Mouse (Mus musculus) myocyte (in vitro differentiated cells): ENCODE measurements at regions not wholly inside any gene's neighbourhood (a gene's known extent, or its start where the extent isn't known, plus 50 kb on each side); places are given as distances from the start of the nearest gene placed in this dataset.

Experiments used
- H3K27me3 ChIP-seq: one replicate; pipeline ENCODE4 v1.6.1; 2011; ENCODE audit not compliant: control insufficient read depth, insufficient read depth, insufficient read length
- H3K36me3 ChIP-seq: one replicate; pipeline ENCODE4 v1.6.1; 2011; ENCODE audit not compliant: control insufficient read depth, insufficient read depth
- H3K4me2 ChIP-seq: one replicate; pipeline ENCODE4 v1.6.1; 2011; ENCODE audit warnings: low read depth, control low read depth
- H3K4me3 ChIP-seq: one replicate; pipeline ENCODE4 v1.5.1; 2011; ENCODE audit warnings: mild to moderate bottlenecking, control low read depth, moderate library complexity
- H3K79me2 ChIP-seq: one replicate; pipeline ENCODE4 v1.6.1; 2011; ENCODE audit not compliant: control insufficient read depth, insufficient read depth
- H3ac ChIP-seq: one replicate; pipeline ENCODE4 v1.6.1; 2011; ENCODE audit not compliant: control insufficient read depth, insufficient read length
- CEBPB ChIP-seq: IDR thresholded peaks from 2 replicates; pipeline ENCODE4 v1.6.1; 2011; ENCODE audit warnings: mild to moderate bottlenecking, moderate library complexity; ENCODE audit not compliant: poor library complexity, insufficient read depth, severe bottlenecking
- E2F4 ChIP-seq: IDR thresholded peaks from one replicate; pipeline ENCODE4 v1.6.1; 2011; ENCODE audit warnings: mild to moderate bottlenecking, control low read depth, moderate library complexity; ENCODE audit not compliant: insufficient read depth
- MAX ChIP-seq: IDR thresholded peaks from one replicate; pipeline ENCODE4 v1.6.1; 2011; ENCODE audit warnings: low read depth, mild to moderate bottlenecking, control low read depth
- MYOD1 ChIP-seq, 3 experiments: IDR thresholded peaks; one replicate each; pipeline ENCODE4 v1.6.1; 2011; ENCODE audit warnings: control low read depth in 2 of 3, low read depth in 2 of 3, mild to moderate bottlenecking in 2 of 3, moderate library complexity in 1 of 3; ENCODE audit not compliant: insufficient read length in 2 of 3, control insufficient read depth in 1 of 3
- MYOG ChIP-seq, 3 experiments: IDR thresholded peaks; one replicate each; pipeline ENCODE4 v1.6.1; 2011; ENCODE audit warnings: control low read depth in 2 of 3, low read depth in 2 of 3, mild to moderate bottlenecking in 2 of 3; ENCODE audit not compliant: insufficient read length in 2 of 3, control insufficient read depth in 1 of 3, insufficient read depth in 1 of 3
- POLR2A ChIP-seq: IDR thresholded peaks from one replicate; pipeline ENCODE4 v1.6.1; 2011; ENCODE audit warnings: low read depth, mild to moderate bottlenecking, control low read depth, moderate library complexity; ENCODE audit not compliant: insufficient read length
- POLR2AphosphoS2 ChIP-seq: IDR thresholded peaks from one replicate; pipeline ENCODE4 v1.6.1; 2011; ENCODE audit warnings: low read depth, control low read depth; ENCODE audit not compliant: insufficient read length
- REST ChIP-seq: IDR thresholded peaks from one replicate; pipeline ENCODE4 v1.6.1; 2011; ENCODE audit warnings: mild to moderate bottlenecking, control low read depth, moderate library complexity; ENCODE audit not compliant: insufficient read depth, insufficient read length
- SRF ChIP-seq: IDR thresholded peaks from one replicate; pipeline ENCODE4 v1.6.1; 2011; ENCODE audit warnings: low read depth; ENCODE audit not compliant: control insufficient read depth, insufficient read length
- TCF12 ChIP-seq: IDR thresholded peaks from one replicate; pipeline ENCODE4 v1.6.1; 2011; ENCODE audit warnings: mild to moderate bottlenecking, control low read depth; ENCODE audit not compliant: poor library complexity, insufficient read depth, severe bottlenecking
- TCF3 ChIP-seq: IDR thresholded peaks from one replicate; pipeline ENCODE4 v1.6.1; 2011; ENCODE audit warnings: low read depth, control low read depth; ENCODE audit not compliant: insufficient read length
- USF1 ChIP-seq: IDR thresholded peaks from one replicate; pipeline ENCODE4 v1.6.1; 2011; ENCODE audit warnings: low read depth, mild to moderate bottlenecking, control low read depth, moderate library complexity

DNA sequence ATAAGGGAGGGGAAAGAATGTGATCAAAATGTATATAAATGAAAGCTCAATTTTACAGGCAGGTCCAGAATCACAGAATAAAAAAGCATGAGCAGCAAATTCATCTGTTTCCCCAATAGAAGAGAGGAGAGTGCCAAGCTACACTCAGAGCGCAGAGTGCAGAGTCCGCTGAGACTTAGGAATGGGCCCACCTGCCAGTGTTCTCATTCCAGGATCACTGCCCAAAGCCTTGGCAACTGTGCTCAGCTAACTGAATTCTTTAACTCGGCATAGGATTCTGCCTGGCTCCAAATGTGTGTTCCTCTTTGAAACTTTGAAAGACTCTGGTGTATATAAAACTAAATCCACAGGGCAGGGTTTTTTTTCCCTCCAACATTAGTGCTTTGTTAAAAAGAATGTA is 84.4 kb upstream of the Akirin2 start:
- H3K79me2 ChIP-seq, result no peaks in the 10 kb centered on the region
- H3ac ChIP-seq, result no peak overlapping the region
- no peak overlapping the region for H3K4me3 ChIP-seq
- TF ChIP-seq MAX (no peak), MYOD1 (IDR thresholded peaks at IDR 0.05; ENCODE audit: control insufficient read depth in 1 of 3, insufficient read length in 2 of 3, low read depth in 2 of 3) (peak in 1 of 3 experiments; percentile 29), MYOG (IDR thresholded peaks at IDR 0.05; ENCODE audit: control insufficient read depth in 1 of 3, insufficient read depth in 1 of 3, insufficient read length in 2 of 3, low read depth in 2 of 3) (peak in 1 of 3 experiments; percentile 47)
- H3K36me3 ChIP-seq, result no peaks in the 10 kb centered on the region
- peak overlapping the region; percentile 18 for H3K4me2 ChIP-seq
- no peaks in the 10 kb centered on the region for H3K27me3 ChIP-seq

DNA sequence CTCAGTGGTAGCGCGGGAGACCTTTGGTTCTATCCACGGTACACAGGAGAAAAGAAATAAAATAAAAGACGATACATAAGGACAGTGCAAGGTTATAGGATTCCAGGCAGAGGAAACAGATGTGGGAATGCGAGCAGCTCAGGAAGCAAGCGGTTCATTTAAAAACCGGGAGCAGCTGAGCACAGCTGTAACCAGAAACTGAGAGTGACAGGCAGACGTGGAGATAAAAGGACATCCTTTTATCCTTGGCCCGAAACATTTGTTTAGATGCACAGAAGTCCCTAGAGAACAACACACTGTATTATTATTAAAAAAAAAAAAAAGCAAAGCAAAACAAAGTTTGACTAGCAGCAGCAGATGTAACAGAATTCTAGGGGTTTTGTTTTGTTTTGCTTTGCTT is 82.6 kb upstream of the Akirin2 start:
- Histone ChIP-seq H3ac (no peak overlapping the region), H3K27me3 (no peaks in the 10 kb centered on the region)
- TF ChIP-seq MAX, result no peak
- TF ChIP-seq E2F4, result no peak
- no peak for TF ChIP-seq POLR2AphosphoS2
- TF ChIP-seq TCF3, result no peak
- no peak for TF ChIP-seq REST
- no peak for TF ChIP-seq MYOD1 (IDR thresholded peaks at IDR 0.05; ENCODE audit: control insufficient read depth in 1 of 3, insufficient read length in 2 of 3, low read depth in 2 of 3)
- no peak for TF ChIP-seq MYOG (IDR thresholded peaks at IDR 0.05; ENCODE audit: control insufficient read depth in 1 of 3, insufficient read depth in 1 of 3, insufficient read length in 2 of 3, low read depth in 2 of 3)
- TF ChIP-seq TCF12, result no peak
- no peak for TF ChIP-seq POLR2A
- no peak for TF ChIP-seq CEBPB
- no peak for TF ChIP-seq USF1
- TF ChIP-seq SRF, result no peak

DNA sequence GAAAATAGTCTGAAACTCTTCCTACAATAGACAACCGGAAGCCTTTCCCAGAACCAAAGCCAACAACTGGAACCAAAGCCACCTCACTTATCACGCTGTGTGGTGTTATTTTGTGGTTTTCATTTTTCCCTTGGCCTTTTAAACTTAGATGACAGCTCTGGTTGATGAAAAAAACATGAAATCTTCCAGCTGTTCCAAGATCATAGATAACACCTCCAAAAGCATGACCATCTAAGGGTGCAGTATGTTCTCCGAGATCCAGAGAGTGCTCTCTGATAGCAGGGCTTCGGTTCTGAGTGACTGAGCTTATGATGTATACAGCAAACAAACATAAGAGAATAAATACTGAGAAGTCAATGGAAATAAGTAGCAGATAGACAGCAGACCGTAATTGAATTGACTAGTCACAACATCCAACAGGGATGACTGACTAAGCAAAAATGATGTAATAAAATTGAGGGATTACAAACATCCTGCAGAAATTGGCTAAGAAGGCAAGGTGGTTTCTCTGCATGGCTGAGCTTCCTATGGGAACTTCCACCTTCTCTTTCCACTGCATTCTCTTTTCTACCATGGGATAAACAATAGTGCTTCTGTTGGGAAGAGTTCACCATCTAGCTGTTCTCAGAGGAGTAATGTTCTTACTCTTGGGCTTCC is 74.8 kb upstream of the Akirin2 start:
- Histone ChIP-seq H3K4me3 (no peak overlapping the region), H3K4me2 (peak overlapping the region; percentile 60), H3K79me2 (no peaks in the 10 kb centered on the region), H3K36me3 (no peaks in the 10 kb centered on the region), H3ac (no peak overlapping the region), H3K27me3 (no peaks in the 10 kb centered on the region)
- TF ChIP-seq CEBPB (peak; percentile 60), SRF (no peak), MYOG (IDR thresholded peaks at IDR 0.05; ENCODE audit: control insufficient read depth in 1 of 3, insufficient read depth in 1 of 3, insufficient read length in 2 of 3, low read depth in 2 of 3) (peak in 1 of 3 experiments; percentile 57), MYOD1 (IDR thresholded peaks at IDR 0.05; ENCODE audit: control insufficient read depth in 1 of 3, insufficient read length in 2 of 3, low read depth in 2 of 3) (peak in 2 of 3 experiments; percentile 1 to 18), TCF3 (no peak), TCF12 (peak; percentile 2)

More for the DNA sequence above, 82.6 kb upstream of the Akirin2 start:
- no peaks in the 10 kb centered on the region for H3K79me2 ChIP-seq
- H3K36me3 ChIP-seq, result no peaks in the 10 kb centered on the region
- H3K4me3 ChIP-seq, result no peak overlapping the region
- peak overlapping the region; percentile 1 for H3K4me2 ChIP-seq

DNA sequence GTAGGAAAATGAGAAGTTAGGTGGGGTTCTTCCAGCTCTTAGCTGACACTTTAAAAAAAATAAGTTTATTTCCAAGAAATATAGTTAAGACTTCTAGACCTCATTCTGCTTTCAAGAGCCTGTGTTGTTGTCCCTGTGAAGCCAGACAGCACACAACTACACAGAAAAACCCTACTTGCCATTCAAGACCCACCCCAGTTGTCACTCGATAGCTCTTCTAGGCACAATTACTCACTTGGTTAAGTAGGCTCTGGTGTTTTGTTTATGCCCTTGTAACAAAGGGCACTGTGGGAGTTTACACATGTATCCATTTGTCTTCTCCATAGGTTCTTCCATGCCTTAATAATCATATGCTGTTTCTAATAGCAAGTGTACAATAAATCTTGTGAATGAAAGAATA is 66.5 kb upstream of the Akirin2 start:
- Histone ChIP-seq H3ac (no peak overlapping the region), H3K27me3 (no peaks in the 10 kb centered on the region), H3K4me2 (no peak overlapping the region), H3K4me3 (no peak overlapping the region), H3K79me2 (no peaks in the 10 kb centered on the region), H3K36me3 (no peaks in the 10 kb centered on the region)
- TF ChIP-seq MAX (no peak), TCF12 (no peak), E2F4 (no peak), USF1 (no peak), CEBPB (no peak), MYOG (IDR thresholded peaks at IDR 0.05; ENCODE audit: control insufficient read depth in 1 of 3, insufficient read depth in 1 of 3, insufficient read length in 2 of 3, low read depth in 2 of 3) (no peak)

DNA sequence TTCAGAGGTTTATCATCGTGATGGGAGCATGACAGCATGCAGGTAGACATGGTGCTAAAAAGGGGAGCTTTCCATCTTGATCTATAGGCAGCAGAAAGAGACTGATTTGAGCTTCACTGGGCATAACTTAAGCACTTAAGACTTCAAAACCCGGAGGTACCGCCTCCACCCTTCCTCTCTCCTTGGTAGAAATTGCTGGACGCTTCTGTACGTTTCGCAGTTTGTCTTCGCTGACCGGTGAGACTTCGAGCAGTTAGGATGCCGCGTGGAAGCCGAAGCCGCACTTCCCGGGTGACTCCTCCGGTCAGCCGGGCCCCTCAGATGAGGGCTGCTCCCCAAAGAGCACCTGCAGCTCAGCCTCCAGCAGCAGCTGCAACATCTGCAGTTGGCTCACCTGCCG is 65.2 kb upstream of the Akirin2 start:
- TF ChIP-seq POLR2AphosphoS2 (no peak), TCF3 (no peak), MYOG (IDR thresholded peaks at IDR 0.05; ENCODE audit: control insufficient read depth in 1 of 3, insufficient read depth in 1 of 3, insufficient read length in 2 of 3, low read depth in 2 of 3) (no peak), E2F4 (no peak), POLR2A (no peak), TCF12 (no peak), CEBPB (no peak), SRF (no peak), USF1 (no peak), REST (no peak)

More for the DNA sequence above, 65.2 kb upstream of the Akirin2 start:
- no peaks in the 10 kb centered on the region for H3K79me2 ChIP-seq
- no peaks in the 10 kb centered on the region for H3K36me3 ChIP-seq
- no peak overlapping the region for H3K4me3 ChIP-seq
- no peaks in the 10 kb centered on the region for H3K27me3 ChIP-seq
- H3ac ChIP-seq, result no peak overlapping the region
- no peak overlapping the region for H3K4me2 ChIP-seq
